Mouse (Mus musculus): ENCODE measurements around the gene Dusp7. TPM values are rescaled to one million over a fixed set of nuclear protein-coding genes. Genes with fewer than 3 reads are reported as not detected.
A peak's percentile ranks its signal among the peaks of the same experiment; 100 is the strongest.

Gene Dusp7
- polyA plus RNA-seq (2016; fragmentation: Nextera tagmentation; extraction: Ambion mirVana) = 10.4 and 10.5 TPM in 2 replicates

DNA sequence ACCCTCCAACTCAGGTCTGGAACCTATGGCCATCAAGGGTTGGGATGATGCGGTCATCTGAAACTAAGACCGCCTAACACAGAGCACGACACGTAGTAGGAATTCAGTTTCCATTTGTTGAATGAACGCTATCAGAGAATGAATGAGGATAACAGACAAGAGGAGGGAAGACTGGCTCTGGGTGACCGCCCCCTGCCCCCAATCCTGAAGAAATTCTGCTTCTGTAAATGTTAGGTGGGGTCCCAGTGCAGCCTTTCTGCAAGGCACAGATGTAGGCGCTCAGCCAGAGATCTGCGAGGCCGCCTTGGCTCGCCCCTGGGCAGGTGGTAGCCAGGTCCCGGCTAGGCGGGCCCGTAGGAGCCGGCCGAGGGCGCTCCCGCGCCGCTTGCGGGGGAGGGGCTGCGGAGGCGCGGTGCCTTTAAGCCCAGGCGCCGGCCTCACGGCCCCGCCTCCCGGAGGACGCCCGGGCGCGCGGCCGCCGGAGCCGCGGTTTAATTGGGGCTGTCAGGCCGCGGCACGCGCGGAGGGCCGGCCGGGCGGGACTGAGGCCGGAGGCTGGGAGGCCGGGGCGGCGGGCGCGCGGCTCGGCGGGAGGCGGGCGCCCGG lies at the start of gene Dusp7:
Gene Dusp7 (plus strand): TSS at position 521 of the 606 bp plus-strand sequence.
- WGBS (ENCODE audit: insufficient replicate concordance) = under 1% methylated on average over 56 of the region's 57 CpGs
- Histone ChIP-seq H3K36me3 (peaks cover 27% of the 10 kb centered on the region), H3K9me3 (replicated peaks) (no peaks in the 10 kb centered on the region), H3K4me3 (peak within 1 kb of the TSS; percentile 80), H3K27me3 (replicated peaks) (peaks cover 40% of the 10 kb centered on the region), H3K4me1 (peaks cover 68% of the 10 kb centered on the region), H3K27ac (peak within 1 kb of the TSS; percentile 82), H3K4me2 (peak within 1 kb of the TSS; percentile 89), H3K9ac (peak within 1 kb of the TSS; percentile 83)
- peak; percentile 62 for ATAC-seq

DNA sequence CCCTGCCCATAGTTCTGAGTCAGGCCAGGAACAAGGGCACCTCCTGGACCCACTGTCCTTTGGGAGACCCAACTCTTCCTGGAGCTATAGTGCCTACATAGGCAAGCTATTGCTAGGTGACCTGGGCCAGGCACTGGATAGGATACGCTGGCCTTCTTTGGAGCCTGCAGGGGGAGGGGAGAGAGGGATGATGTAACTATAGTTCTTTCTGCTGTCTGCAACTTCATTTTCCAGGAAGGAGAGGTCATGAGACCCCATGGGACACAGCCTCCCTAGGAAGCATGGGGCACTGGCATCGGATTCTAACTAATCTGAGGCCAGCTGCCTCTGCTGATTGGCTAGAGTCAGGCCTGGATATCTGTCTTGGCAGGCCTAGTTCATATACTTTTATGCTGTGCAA lies 49.3 kb upstream of the Dusp7 start:
- H3K9me3 ChIP-seq (replicated peaks) = no peaks in the 10 kb centered on the region
- H3K4me1 ChIP-seq = peaks cover 26% of the 10 kb centered on the region
- H3K27ac ChIP-seq = peak overlapping the region; percentile 13; the same call in 1 of the 2 replicates
- 0 out of 2 replicates have a peak, but pooled peaks cover 3% of the 10 kb centered on the region for H3K36me3 ChIP-seq
- no peak overlapping the region for H3K4me3 ChIP-seq
- WGBS (ENCODE audit: insufficient replicate concordance) = 51% methylated on average over 2 of the region's 2 CpGs
- no peaks in the 10 kb centered on the region for H3K27me3 ChIP-seq (replicated peaks)
- no peak overlapping the region for H3K9ac ChIP-seq
- ATAC-seq = no peak; the same call in 1 of the 2 replicates
- H3K4me2 ChIP-seq = no peak overlapping the region

DNA sequence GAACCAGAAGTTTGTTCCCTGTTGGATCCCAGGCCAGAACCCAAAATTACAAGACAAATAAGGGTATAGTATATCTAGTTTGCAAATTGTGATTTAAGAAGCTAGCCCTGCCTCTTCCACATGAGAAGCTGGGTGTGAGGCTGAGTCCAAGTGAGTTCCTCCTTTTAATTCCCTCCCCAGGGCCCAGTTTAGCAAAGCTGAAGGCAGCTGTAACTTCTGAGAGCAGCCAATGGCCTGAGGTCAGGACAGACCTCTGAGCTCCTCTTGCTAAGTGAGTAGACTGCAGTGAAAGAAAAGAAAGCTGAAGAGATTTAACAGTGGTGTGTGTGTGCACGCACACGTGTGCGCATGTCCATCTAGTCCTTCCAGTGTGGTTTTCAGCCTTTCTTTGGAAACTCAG lies 45.9 kb upstream of the Dusp7 start:
- Histone ChIP-seq H3K4me1 (peaks cover 25% of the 10 kb centered on the region), H3K9ac (no peak overlapping the region), H3K36me3 (peaks cover 11% of the 10 kb centered on the region; the same call in 1 of the 2 replicates), H3K27me3 (replicated peaks) (no peaks in the 10 kb centered on the region), H3K27ac (no peak overlapping the region), H3K4me2 (no peak overlapping the region), H3K4me3 (no peak overlapping the region), H3K9me3 (replicated peaks) (no peaks in the 10 kb centered on the region)
- 89% methylated on average over 3 of the region's 3 CpGs for WGBS (ENCODE audit: insufficient replicate concordance)
- no peak for ATAC-seq

DNA sequence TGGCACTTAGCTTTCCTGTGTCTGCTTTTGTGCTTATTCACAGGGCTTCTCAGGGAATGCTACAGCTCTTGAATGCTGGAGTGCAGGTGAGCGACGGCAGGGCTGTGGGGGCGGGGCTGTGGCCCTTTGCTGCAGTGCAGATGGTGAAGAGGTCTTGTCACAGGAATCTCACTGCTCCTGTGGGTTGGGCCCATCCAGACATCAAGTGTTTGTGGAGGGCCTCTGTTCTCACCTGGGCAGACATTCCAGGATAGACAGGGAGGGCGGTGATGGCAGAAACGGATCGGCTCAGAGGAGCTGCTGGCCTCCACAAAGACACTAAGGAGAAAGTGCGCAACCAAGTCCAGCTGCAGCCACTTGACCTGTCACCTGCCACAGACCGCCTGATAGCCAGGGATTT lies 42.2 kb upstream of the Dusp7 start:
- H3K36me3 ChIP-seq = peaks cover 18% of the 10 kb centered on the region
- WGBS (ENCODE audit: insufficient replicate concordance) = 82% methylated on average over 8 of the region's 8 CpGs
- no peaks in the 10 kb centered on the region for H3K27me3 ChIP-seq (replicated peaks)
- H3K9ac ChIP-seq = no peak overlapping the region
- no peak for ATAC-seq
- no peak overlapping the region for H3K4me3 ChIP-seq
- no peak overlapping the region for H3K27ac ChIP-seq
- H3K9me3 ChIP-seq (replicated peaks) = no peaks in the 10 kb centered on the region
- no peak overlapping the region for H3K4me2 ChIP-seq
- peaks cover 7% of the 10 kb centered on the region for H3K4me1 ChIP-seq

DNA sequence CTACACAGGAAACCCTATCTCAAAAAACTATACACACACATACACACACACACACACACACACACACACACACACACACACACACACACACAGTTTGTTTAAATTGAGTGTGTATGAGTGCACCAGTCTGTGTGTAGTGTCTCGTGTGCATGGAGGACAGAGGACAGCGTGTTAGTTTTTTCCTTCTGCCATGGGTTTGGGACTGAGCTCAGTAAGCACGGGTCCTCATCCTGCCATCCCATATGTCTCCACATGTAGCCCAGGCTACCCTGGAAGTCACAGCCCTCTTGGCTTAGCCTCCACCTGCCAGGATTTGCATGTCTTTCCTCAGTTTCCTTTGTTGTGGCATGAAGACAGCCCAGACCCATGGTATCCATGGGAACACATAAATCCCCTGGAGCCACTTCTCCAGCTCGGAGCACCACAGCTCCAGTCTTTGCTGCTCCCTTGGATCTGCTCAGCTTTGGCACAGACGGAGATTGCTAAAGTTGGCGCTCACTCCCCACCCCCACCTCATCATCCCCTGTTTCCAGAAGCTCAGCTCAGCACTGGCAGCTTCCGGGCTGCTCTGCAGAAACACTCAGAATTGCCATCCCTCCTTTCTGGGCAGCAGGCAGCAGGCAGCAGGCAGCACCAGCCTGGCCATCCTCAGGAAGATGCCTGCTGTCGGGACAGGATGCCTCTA lies 41.2 kb upstream of the Dusp7 start:
- Histone ChIP-seq H3K9ac (no peak overlapping the region), H3K36me3 (peaks cover 18% of the 10 kb centered on the region), H3K9me3 (replicated peaks) (no peaks in the 10 kb centered on the region), H3K4me1 (no peaks in the 10 kb centered on the region), H3K4me3 (no peak overlapping the region), H3K27me3 (replicated peaks) (no peaks in the 10 kb centered on the region), H3K4me2 (no peak overlapping the region), H3K27ac (no peak overlapping the region)
- WGBS (ENCODE audit: insufficient replicate concordance) = 81% methylated on average over 8 of the region's 8 CpGs
- ATAC-seq = no peak

DNA sequence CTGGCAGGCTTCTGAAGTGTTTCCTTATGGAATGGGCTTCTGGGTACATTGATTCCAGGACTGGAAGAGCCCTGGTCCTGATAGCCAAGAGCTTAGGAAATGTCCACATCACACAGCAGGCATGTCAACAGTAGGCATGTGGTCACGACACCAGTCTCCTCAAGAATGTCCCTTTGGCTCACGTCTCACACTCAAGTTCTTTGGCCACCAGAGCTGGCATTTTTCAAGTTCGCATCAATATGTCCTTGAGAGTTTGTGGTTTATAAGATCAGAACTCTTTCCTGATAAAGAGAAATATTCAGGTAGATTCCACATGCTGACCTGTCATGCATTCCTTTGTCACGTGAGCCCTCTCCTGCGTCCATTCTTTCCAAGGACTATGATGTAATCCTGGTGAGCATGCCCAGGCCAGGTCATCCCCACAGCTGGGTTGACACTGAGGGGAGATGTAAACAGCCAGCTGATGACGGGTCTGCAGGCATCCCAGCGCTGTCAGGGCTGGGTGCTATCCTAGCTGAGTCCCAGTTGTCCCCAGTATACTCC lies 40.3 kb upstream of the Dusp7 start:
- Histone ChIP-seq H3K9me3 (replicated peaks) (no peaks in the 10 kb centered on the region), H3K4me2 (no peak overlapping the region), H3K27ac (no peak overlapping the region), H3K4me3 (no peak overlapping the region), H3K9ac (no peak overlapping the region), H3K4me1 (no peaks in the 10 kb centered on the region), H3K36me3 (peaks cover 18% of the 10 kb centered on the region), H3K27me3 (replicated peaks) (no peaks in the 10 kb centered on the region)
- WGBS (ENCODE audit: insufficient replicate concordance) = 71% methylated on average over 7 of the region's 7 CpGs
- peak; percentile 28; the same call in 1 of the 2 replicates for ATAC-seq

DNA sequence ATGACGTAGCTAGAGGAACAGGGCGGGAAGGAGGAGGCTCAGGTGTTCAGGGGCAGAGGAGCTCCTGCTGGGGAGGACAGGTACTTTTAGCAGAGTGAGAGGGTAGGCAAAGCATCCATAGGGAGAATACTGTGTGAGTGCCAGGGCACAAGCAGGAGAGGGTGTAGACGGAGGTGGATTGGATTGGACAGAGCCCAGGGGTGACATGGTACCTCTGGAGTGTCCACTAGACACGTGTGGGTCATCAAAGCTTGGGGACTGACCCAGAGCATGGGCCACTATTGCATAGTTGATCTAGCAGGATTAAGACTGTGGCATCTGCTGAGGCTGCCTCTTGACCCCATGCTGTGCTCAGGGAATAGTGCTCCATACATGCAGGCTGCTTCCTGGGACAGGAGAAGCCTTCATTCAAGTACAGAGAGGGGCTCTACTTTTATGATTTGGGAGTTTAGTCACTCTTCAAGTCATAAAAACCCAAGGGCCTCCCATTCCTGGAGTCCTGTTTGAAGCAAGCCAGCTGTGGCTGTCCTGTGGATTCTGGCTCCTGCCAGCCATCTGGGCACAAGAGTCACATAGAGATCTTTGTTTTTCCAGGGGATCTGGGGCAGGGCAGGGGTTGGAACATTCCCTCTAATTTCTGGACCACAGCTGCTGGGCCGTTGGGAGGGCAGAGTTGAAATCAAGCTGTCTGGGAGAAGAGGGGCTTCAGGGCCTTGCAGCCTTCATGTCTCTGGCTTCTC lies 39.5 kb upstream of the Dusp7 start:
- H3K4me2 ChIP-seq = no peak overlapping the region
- no peaks in the 10 kb centered on the region for H3K27me3 ChIP-seq (replicated peaks)
- H3K9ac ChIP-seq = no peak overlapping the region
- no peak overlapping the region for H3K27ac ChIP-seq
- WGBS (ENCODE audit: insufficient replicate concordance) = 65% methylated on average over 5 of the region's 5 CpGs
- no peak overlapping the region for H3K4me3 ChIP-seq
- ATAC-seq = no peak
- no peaks in the 10 kb centered on the region for H3K4me1 ChIP-seq
- H3K36me3 ChIP-seq = peaks cover 18% of the 10 kb centered on the region
- H3K9me3 ChIP-seq (replicated peaks) = no peaks in the 10 kb centered on the region

DNA sequence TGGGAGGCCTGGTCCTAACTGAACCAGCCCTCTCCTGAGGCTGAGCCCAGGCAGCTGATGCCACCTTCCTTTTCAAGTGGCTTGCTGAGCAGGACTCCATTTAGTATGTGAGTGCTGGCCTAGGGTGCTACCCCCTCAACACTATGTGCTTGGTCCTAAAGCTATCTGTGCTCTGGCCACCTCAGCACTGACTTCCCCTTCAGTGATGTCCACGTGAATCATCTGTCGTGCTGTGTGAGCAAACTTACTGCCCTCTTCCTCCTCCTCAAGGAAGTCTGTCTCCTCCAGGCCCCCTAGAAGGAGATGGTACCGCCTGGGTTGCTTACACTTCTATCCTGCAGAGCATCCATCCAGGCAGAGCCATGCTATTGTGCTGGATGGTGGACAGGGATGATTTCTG lies 35.7 kb upstream of the Dusp7 start:
- Histone ChIP-seq H3K4me3 (no peak overlapping the region), H3K27ac (no peak overlapping the region), H3K4me2 (no peak overlapping the region), H3K9ac (no peak overlapping the region), H3K9me3 (replicated peaks) (no peaks in the 10 kb centered on the region), H3K27me3 (replicated peaks) (no peaks in the 10 kb centered on the region), H3K36me3 (peaks cover 10% of the 10 kb centered on the region), H3K4me1 (no peaks in the 10 kb centered on the region)
- ATAC-seq = no peak
- 41% methylated on average over 3 of the region's 3 CpGs for WGBS (ENCODE audit: insufficient replicate concordance)

DNA sequence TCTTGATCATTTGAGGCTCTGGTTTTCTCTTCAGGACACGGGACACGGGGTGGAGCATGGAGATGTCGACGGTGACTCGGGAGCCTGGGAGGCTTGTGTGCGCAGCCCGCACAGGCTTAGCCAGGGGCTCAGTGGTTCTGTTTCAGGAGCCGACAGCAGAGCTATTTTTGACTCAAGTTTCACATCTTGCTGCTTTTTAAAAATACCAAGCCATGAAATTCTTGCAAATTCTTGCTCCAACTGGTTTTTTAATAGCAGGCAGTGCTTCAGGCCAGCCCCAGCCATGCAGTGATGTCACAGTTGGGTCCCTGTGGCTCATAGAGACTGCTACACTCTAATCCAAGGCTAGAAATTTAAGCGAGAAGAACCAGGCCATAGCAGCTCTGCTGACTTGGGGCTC lies 30.8 kb upstream of the Dusp7 start:
- no peaks in the 10 kb centered on the region for H3K36me3 ChIP-seq
- H3K4me3 ChIP-seq = no peak overlapping the region
- ATAC-seq = no peak
- no peak overlapping the region for H3K9ac ChIP-seq
- H3K9me3 ChIP-seq (replicated peaks) = no peaks in the 10 kb centered on the region
- peaks cover 6% of the 10 kb centered on the region; the same call in 1 of the 2 replicates for H3K4me1 ChIP-seq
- H3K27ac ChIP-seq = no peak overlapping the region
- 80% methylated on average over 9 of the region's 9 CpGs for WGBS (ENCODE audit: insufficient replicate concordance)
- no peaks in the 10 kb centered on the region for H3K27me3 ChIP-seq (replicated peaks)
- H3K4me2 ChIP-seq = no peak overlapping the region

DNA sequence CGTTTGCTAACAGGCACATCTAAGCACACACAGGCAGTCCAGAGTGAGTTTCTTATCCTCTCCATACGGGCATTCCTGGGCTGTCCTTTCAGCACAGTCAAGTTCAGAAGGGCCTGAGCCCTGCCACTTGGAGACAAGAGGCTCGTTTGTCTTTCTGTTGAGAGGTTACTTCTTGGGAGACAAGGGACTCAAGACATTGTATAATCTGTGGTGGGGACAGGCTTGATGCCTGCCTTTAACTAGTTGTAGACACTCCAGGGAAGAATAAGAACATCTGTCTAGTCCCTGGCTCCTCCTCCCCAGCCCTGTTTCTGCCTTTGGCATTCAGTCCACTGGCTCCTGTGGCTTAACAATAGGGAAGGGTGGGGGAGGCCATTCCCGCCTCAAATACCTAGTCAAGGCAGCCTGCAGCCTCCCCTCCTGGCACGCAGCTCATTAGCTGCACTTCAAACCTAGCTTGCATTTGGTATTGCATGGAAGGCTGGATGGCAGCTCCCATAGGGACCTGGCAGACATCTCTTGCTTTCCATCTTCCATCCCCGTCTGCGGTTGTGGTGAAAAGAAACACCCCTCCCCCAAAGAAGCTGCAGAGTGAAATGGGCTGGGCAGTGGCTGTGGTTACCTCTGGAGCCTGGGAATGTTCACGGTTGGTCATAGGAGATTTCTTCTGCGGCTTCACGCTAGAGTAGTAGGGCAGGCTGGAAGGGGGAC lies 29.8 kb upstream of the Dusp7 start:
- Histone ChIP-seq H3K9ac (no peak overlapping the region), H3K36me3 (no peaks in the 10 kb centered on the region), H3K4me3 (no peak overlapping the region), H3K27me3 (replicated peaks) (no peaks in the 10 kb centered on the region), H3K27ac (no peak overlapping the region), H3K9me3 (replicated peaks) (no peaks in the 10 kb centered on the region), H3K4me2 (no peak overlapping the region), H3K4me1 (peaks cover 6% of the 10 kb centered on the region; the same call in 1 of the 2 replicates)
- ATAC-seq = no peak
- 43% methylated on average over 10 of the region's 10 CpGs for WGBS (ENCODE audit: insufficient replicate concordance)

DNA sequence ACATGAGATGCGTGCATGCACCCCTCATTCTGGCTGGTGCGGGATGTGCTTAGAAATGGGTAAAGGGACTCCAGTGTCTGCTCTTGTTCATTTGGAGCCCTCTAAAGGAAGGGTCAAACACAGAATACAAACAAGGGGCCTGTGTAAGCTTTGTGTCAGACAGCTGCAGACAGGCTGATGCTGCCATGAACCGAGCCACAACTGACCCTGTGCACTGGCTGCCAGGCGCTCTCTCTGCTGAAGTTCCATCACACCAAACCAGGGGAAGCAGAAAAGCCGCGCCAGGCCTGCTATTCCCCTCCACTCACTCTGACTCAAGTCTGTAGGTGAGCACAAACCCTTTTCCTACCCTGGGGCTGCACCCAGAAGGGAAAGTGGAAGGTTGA lies 29.3 kb upstream of the Dusp7 start:
- H3K9ac ChIP-seq = no peak overlapping the region
- H3K4me2 ChIP-seq = no peak overlapping the region
- no peak overlapping the region for H3K27ac ChIP-seq
- H3K27me3 ChIP-seq (replicated peaks) = no peaks in the 10 kb centered on the region
- ATAC-seq = no peak
- peaks cover 6% of the 10 kb centered on the region; the same call in 1 of the 2 replicates for H3K4me1 ChIP-seq
- H3K36me3 ChIP-seq = no peaks in the 10 kb centered on the region
- no peaks in the 10 kb centered on the region for H3K9me3 ChIP-seq (replicated peaks)
- no peak overlapping the region for H3K4me3 ChIP-seq
- 75% methylated on average over 6 of the region's 6 CpGs for WGBS (ENCODE audit: insufficient replicate concordance)

Data from liver, embryonic 12.5 days (tissue).